Mouse (Mus musculus): ENCODE results near the gene Tead2. TPM values are rescaled to one million over a fixed set of nuclear protein-coding genes. Genes with fewer than 3 reads are reported as not detected.

Tead2 gene
- polyA plus RNA-seq, 1 experiment = 147 TPM

DNA sequence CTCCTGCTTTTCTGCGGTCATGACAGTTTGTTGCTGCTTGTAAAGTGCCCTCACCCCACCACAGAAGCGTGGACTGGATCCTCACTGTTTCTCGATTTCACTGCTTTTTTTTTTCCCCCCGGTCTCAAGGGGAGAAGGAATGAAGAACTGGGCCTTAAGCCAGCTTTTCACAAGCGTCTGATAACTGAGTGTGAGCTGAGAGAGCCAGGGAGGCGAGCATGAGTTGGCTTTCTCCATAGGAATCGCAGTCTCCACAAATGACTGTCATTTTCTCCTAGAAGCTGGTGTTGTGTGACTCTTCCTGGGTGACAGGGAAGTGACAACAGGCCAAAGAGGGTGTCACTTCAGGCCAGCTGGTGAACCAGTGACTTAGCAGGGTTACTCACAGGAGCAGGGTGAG is 46.7 kb downstream of the Tead2 start:
- no peaks in the 10 kb centered on the region for H3K27me3 ChIP-seq (ENCODE audit: control insufficient read depth, insufficient read depth, low read length, poor library complexity, severe bottlenecking)
- no peak overlapping the region for H3K9ac ChIP-seq (ENCODE audit: low read depth, poor library complexity, severe bottlenecking)
- H3K27ac ChIP-seq (ENCODE audit: insufficient read depth, low read length) = no peak overlapping the region
- no peaks in the 10 kb centered on the region for H3K9me3 ChIP-seq (replicated peaks; ENCODE audit: control insufficient read depth, insufficient read depth, low read length, poor library complexity, severe bottlenecking)
- no peaks in the 10 kb centered on the region for H3K36me3 ChIP-seq (ENCODE audit: control insufficient read depth, insufficient read depth, low read length, poor library complexity, severe bottlenecking)
- no peaks in the 10 kb centered on the region for H3K4me1 ChIP-seq (ENCODE audit: control insufficient read depth, insufficient read depth, low read length)
- TF ChIP-seq CTCF (IDR thresholded peaks at IDR 0.05; ENCODE audit: low read depth, low read length) (no peak), EP300 (IDR thresholded peaks at IDR 0.05; ENCODE audit: insufficient read depth, low read depth, low read length) (no peak), POLR2A (IDR thresholded peaks at IDR 0.05; ENCODE audit: insufficient read depth, low read length) (no peak)
- H3K4me3 ChIP-seq (ENCODE audit: low read depth, low read length) = no peak overlapping the region

DNA sequence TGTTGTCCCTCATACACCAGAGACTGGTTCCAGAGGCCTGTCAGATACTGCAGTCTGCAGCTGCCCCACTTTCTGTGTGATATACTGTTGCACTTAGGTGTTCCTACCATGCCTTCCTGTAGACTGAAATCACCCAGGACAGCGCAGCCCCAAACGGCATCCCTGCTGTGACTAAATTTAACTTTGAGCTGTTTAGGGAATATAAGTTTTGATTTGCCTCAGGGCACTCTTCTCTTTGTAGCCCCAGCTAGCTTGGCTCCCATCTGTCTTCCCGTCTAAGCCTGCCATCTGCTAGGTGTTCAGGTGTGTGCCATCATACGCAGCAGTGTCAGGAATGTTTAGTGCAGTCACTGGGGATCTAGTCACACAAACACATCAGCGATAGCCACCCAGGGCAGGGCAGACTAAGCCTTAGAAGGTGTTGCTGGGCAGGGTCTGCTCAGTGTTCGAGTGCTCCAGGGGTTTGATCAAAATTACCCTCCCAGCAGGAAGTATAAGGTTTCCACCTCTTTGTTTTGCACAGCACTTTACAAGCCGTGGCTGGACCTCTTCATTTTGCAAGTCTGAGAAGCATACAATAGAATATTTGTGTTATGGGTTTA is 47.6 kb downstream of the Tead2 start:
- Histone ChIP-seq H3K36me3 (ENCODE audit: control insufficient read depth, insufficient read depth, low read length, poor library complexity, severe bottlenecking) (no peaks in the 10 kb centered on the region), H3K9me3 (replicated peaks; ENCODE audit: control insufficient read depth, insufficient read depth, low read length, poor library complexity, severe bottlenecking) (no peaks in the 10 kb centered on the region), H3K4me3 (ENCODE audit: low read depth, low read length) (no peak overlapping the region), H3K27ac (ENCODE audit: insufficient read depth, low read length) (no peak overlapping the region), H3K9ac (ENCODE audit: low read depth, poor library complexity, severe bottlenecking) (no peak overlapping the region), H3K4me1 (ENCODE audit: control insufficient read depth, insufficient read depth, low read length) (no peaks in the 10 kb centered on the region), H3K27me3 (ENCODE audit: control insufficient read depth, insufficient read depth, low read length, poor library complexity, severe bottlenecking) (no peaks in the 10 kb centered on the region)
- TF ChIP-seq CTCF (IDR thresholded peaks at IDR 0.05; ENCODE audit: low read depth, low read length) (no peak), EP300 (IDR thresholded peaks at IDR 0.05; ENCODE audit: insufficient read depth, low read depth, low read length) (no peak), POLR2A (IDR thresholded peaks at IDR 0.05; ENCODE audit: insufficient read depth, low read length) (no peak)

DNA sequence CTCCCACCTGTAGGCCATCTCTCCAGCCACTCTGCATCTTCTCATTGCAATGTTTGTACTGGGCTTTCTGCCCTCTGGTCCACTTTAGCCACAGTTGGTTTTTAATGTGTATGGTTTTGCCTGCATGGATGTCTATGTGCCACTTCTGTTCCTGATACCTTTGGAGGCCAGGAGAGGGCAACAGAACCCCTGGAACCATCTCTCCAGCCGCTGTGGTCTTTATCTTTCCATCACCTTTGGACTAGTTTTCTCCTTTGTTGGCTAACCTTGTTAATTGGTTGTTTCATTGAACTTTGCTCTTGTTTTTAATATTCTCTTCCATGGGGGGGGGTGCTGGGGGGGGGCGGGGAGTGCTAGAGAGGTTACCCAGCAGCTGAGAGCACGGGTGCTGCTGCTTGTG is 48.8 kb downstream of the Tead2 start:
- no peak for TF ChIP-seq CTCF (IDR thresholded peaks at IDR 0.05; ENCODE audit: low read depth, low read length)
- no peak for TF ChIP-seq POLR2A (IDR thresholded peaks at IDR 0.05; ENCODE audit: insufficient read depth, low read length)
- TF ChIP-seq EP300 (IDR thresholded peaks at IDR 0.05; ENCODE audit: insufficient read depth, low read depth, low read length) = no peak
- no peaks in the 10 kb centered on the region for H3K27me3 ChIP-seq (ENCODE audit: control insufficient read depth, insufficient read depth, low read length, poor library complexity, severe bottlenecking)
- H3K9me3 ChIP-seq (replicated peaks; ENCODE audit: control insufficient read depth, insufficient read depth, low read length, poor library complexity, severe bottlenecking) = no peaks in the 10 kb centered on the region
- no peaks in the 10 kb centered on the region for H3K36me3 ChIP-seq (ENCODE audit: control insufficient read depth, insufficient read depth, low read length, poor library complexity, severe bottlenecking)
- no peaks in the 10 kb centered on the region for H3K4me1 ChIP-seq (ENCODE audit: control insufficient read depth, insufficient read depth, low read length)
- H3K9ac ChIP-seq (ENCODE audit: low read depth, poor library complexity, severe bottlenecking) = no peak overlapping the region
- no peak overlapping the region for H3K4me3 ChIP-seq (ENCODE audit: low read depth, low read length)
- H3K27ac ChIP-seq (ENCODE audit: insufficient read depth, low read length) = no peak overlapping the region

DNA sequence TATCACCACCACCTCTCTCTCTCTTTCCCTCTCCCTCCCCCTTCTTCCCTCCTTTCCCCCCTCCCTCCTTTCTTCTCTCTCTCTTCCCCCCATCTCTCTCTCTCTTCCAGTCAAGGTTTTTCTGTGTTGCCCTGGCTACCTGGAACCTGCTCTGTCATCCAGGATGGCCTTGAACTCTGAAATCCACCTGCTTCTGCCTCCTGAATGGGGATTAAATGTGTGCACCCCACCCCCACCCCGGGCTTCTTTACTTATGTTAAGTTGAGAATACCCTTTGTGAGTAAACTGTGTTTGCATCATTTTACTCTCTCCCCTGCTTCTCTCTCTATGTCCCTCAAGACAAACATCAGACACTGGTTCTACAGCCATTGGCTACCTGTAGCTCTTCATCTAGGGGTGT is 50.0 kb downstream of the Tead2 start:
- Histone ChIP-seq H3K4me3 (ENCODE audit: low read depth, low read length) (no peak overlapping the region), H3K4me1 (ENCODE audit: control insufficient read depth, insufficient read depth, low read length) (no peaks in the 10 kb centered on the region), H3K9me3 (replicated peaks; ENCODE audit: control insufficient read depth, insufficient read depth, low read length, poor library complexity, severe bottlenecking) (no peaks in the 10 kb centered on the region), H3K9ac (ENCODE audit: low read depth, poor library complexity, severe bottlenecking) (no peak overlapping the region), H3K27ac (ENCODE audit: insufficient read depth, low read length) (no peak overlapping the region), H3K36me3 (ENCODE audit: control insufficient read depth, insufficient read depth, low read length, poor library complexity, severe bottlenecking) (no peaks in the 10 kb centered on the region), H3K27me3 (ENCODE audit: control insufficient read depth, insufficient read depth, low read length, poor library complexity, severe bottlenecking) (no peaks in the 10 kb centered on the region)
- TF ChIP-seq EP300 (IDR thresholded peaks at IDR 0.05; ENCODE audit: insufficient read depth, low read depth, low read length) (no peak), POLR2A (IDR thresholded peaks at IDR 0.05; ENCODE audit: insufficient read depth, low read length) (no peak), CTCF (IDR thresholded peaks at IDR 0.05; ENCODE audit: low read depth, low read length) (no peak)

DNA sequence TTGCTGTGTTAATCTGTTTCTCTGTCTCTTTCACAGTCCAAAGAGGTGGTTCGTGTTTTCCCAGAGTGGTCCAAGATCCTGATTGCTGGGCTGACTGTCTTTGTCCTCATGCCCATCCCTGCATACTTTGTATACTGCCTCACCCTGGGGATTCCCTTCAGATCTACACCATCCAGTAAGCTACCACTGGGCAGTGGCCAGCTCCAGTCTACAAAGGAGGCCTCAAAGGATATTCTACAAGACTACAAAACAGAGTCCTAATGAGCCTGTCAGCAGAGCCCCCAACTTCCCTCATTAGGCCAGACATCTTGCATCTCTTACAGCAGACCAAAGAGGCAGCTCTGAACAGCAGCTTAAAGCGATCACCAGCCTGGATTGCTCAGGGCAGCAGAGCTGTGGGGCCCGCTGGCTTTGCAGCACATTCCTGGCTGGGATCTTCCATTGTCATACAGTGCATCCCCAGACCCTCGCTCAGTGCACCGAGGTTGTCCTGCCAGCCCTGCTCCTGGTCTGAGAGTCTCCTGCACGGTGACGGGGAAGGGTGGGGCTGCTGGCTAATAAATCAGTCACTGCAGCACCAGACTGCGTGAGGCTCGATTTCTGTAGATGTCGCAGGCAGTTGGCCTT is 57.3 kb downstream of the Tead2 start:
- no peak overlapping the region for H3K4me3 ChIP-seq (ENCODE audit: low read depth, low read length)
- no peak for TF ChIP-seq EP300 (IDR thresholded peaks at IDR 0.05; ENCODE audit: insufficient read depth, low read depth, low read length)
- no peak for TF ChIP-seq POLR2A (IDR thresholded peaks at IDR 0.05; ENCODE audit: insufficient read depth, low read length)
- TF ChIP-seq CTCF (IDR thresholded peaks at IDR 0.05; ENCODE audit: low read depth, low read length) = no peak
- H3K36me3 ChIP-seq (ENCODE audit: control insufficient read depth, insufficient read depth, low read length, poor library complexity, severe bottlenecking) = no peaks in the 10 kb centered on the region
- H3K27me3 ChIP-seq (ENCODE audit: control insufficient read depth, insufficient read depth, low read length, poor library complexity, severe bottlenecking) = no peaks in the 10 kb centered on the region
- no peaks in the 10 kb centered on the region for H3K9me3 ChIP-seq (replicated peaks; ENCODE audit: control insufficient read depth, insufficient read depth, low read length, poor library complexity, severe bottlenecking)
- H3K4me1 ChIP-seq (ENCODE audit: control insufficient read depth, insufficient read depth, low read length) = peaks cover 2% of the 10 kb centered on the region
- no peak overlapping the region for H3K27ac ChIP-seq (ENCODE audit: insufficient read depth, low read length)
- H3K9ac ChIP-seq (ENCODE audit: low read depth, poor library complexity, severe bottlenecking) = no peak overlapping the region

DNA sequence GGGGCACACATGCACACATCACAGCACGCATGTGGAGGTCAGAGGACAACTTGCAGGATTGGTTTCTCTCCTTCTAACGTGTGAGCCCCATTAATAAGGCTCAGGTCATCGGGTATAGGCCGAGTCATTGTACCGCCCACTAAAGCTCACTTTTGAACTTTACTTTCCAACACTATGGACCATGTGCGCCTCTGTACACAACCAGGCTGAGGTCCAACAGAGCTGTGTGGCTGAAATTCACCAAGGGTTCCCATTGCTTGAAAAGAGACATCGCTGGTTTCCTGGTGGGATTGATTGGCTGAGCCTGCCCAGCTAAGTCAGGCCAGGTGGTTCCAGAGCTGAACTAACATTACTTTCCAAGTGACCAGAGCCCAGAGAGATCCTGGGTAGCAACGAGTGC is 58.1 kb downstream of the Tead2 start:
- Histone ChIP-seq H3K9ac (ENCODE audit: low read depth, poor library complexity, severe bottlenecking) (no peak overlapping the region), H3K36me3 (ENCODE audit: control insufficient read depth, insufficient read depth, low read length, poor library complexity, severe bottlenecking) (no peaks in the 10 kb centered on the region), H3K27me3 (ENCODE audit: control insufficient read depth, insufficient read depth, low read length, poor library complexity, severe bottlenecking) (no peaks in the 10 kb centered on the region), H3K9me3 (replicated peaks; ENCODE audit: control insufficient read depth, insufficient read depth, low read length, poor library complexity, severe bottlenecking) (no peaks in the 10 kb centered on the region), H3K27ac (ENCODE audit: insufficient read depth, low read length) (no peak overlapping the region), H3K4me1 (ENCODE audit: control insufficient read depth, insufficient read depth, low read length) (peaks cover 2% of the 10 kb centered on the region), H3K4me3 (ENCODE audit: low read depth, low read length) (no peak overlapping the region)
- TF ChIP-seq CTCF (IDR thresholded peaks at IDR 0.05; ENCODE audit: low read depth, low read length) (no peak), EP300 (IDR thresholded peaks at IDR 0.05; ENCODE audit: insufficient read depth, low read depth, low read length) (no peak), POLR2A (IDR thresholded peaks at IDR 0.05; ENCODE audit: insufficient read depth, low read length) (no peak)
